Mouse (Mus musculus) liver, embryonic 12.5 days (tissue): Measurements from ENCODE around the gene Atp6v0b. TPM values are rescaled to one million over a fixed set of nuclear protein-coding genes. Genes with fewer than 3 reads are reported as not detected.

Experiments
- ATAC-seq: fragments of 200-750 bp; cut with Nextera tagmentation; 2 replicates; pipeline ENCODE4 v1.8.0; 2017; ENCODE audit warnings: moderate number of reproducible peaks, mild to moderate bottlenecking, moderate library complexity
- H3K27ac ChIP-seq: fragments of 300-500 bp; sonication (generic); 2 replicates; pipeline ENCODE4 v1.5.1; 2016; ENCODE audit warnings: mild to moderate bottlenecking
- H3K27me3 ChIP-seq: fragments of 300-500 bp; sonication (generic); replicated peaks from 2 replicates; pipeline ENCODE4 v1.6.1; 2016; ENCODE audit warnings: mild to moderate bottlenecking, moderate library complexity
- H3K36me3 ChIP-seq: fragments of 300-500 bp; sonication (generic); 2 replicates; pipeline ENCODE4 v1.6.1; 2016; ENCODE audit warnings: mild to moderate bottlenecking, moderate library complexity
- H3K4me1 ChIP-seq: fragments of 300-500 bp; sonication (generic); 2 replicates; pipeline ENCODE4 v1.6.1; 2016
- H3K4me2 ChIP-seq: fragments of 300-500 bp; sonication (generic); 2 replicates; pipeline ENCODE4 v1.6.1; 2016; ENCODE audit warnings: mild to moderate bottlenecking, moderate library complexity
- H3K4me3 ChIP-seq: fragments of 300-500 bp; sonication (generic); 2 replicates; pipeline ENCODE4 v1.5.1; 2016; ENCODE audit warnings: mild to moderate bottlenecking, moderate library complexity
- H3K9ac ChIP-seq: fragments of 300-500 bp; sonication (generic); 2 replicates; pipeline ENCODE4 v1.6.1; 2016; ENCODE audit warnings: mild to moderate bottlenecking, moderate library complexity
- H3K9me3 ChIP-seq: fragments of 300-500 bp; sonication (generic); replicated peaks from 2 replicates; pipeline ENCODE4 v1.6.1; 2016; ENCODE audit warnings: mild to moderate bottlenecking, moderate library complexity
- WGBS: fragments of 180-500 bp; shearing (Covaris S2); methylation state at CpG from one replicate; pipeline ENCODE4 v1.1.7; 2016; ENCODE audit not compliant: insufficient replicate concordance; 5-methylcytosine and 5-hydroxymethylcytosine counted together
- polyA plus RNA-seq: library from polyadenylated mRNA; unstranded; fragments of >200 nt; fragmentation: Nextera tagmentation; extraction: Ambion mirVana; gene quantifications from 2 replicates; pipeline ENCODE4 v1.2.1, GENCODE M21; 2016

Atp6v0b gene
- polyA plus RNA-seq, 1 experiment from 2014 or later: 180 TPM

DNA sequence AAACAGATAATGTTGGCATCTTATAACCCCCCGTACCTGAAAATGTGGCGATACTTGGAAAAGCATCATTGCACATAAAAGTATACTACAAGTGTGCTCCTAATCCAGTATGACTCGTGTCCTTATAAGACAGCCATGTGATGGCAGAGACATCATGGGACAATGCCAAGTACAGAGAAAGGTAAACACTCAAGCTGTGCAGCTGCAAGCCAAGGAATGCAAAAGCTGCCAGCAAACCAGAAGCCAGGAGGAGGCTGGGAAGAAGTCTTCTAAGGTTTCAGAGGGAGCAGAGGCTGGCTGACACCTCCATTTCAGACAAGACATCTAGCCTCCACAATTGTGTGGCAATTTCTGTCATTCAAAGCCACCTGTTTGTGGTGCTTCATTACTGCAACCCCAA, 19.1 kb upstream of the Atp6v0b start:
- no peaks in the 10 kb centered on the region for H3K27me3 ChIP-seq
- H3K4me1 ChIP-seq: peaks cover 18% of the 10 kb centered on the region
- ATAC-seq: no peak
- no peak overlapping the region for H3K27ac ChIP-seq
- WGBS: 85% methylated on average over 3 of the region's 3 CpGs
- H3K4me2 ChIP-seq: no peak overlapping the region
- peaks cover 96% of the 10 kb centered on the region for H3K36me3 ChIP-seq
- no peak overlapping the region for H3K9ac ChIP-seq
- no peaks in the 10 kb centered on the region for H3K9me3 ChIP-seq
- no peak overlapping the region for H3K4me3 ChIP-seq

DNA sequence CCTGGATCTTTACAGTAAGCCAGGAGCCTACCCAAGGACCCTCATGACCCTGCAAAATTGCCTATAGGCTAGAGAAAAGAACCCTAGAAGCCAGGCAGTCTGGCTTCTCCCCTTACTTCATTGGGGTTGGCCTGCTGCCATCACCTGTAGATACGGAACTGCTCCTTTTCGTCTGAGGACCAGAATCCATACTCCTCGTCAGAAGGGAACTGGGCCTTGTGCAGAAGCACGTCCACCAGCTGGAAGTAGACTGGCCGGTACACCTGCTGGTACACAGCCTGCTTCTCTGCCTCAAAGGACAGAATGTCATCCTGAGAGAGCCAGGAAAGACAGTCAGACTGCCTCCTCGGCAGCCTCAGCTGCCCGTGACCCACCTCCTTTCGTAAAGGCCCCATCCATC, 17.6 kb upstream of the Atp6v0b start:
- Histone ChIP-seq H3K9me3 (no peaks in the 10 kb centered on the region), H3K4me3 (no peak overlapping the region), H3K36me3 (peaks cover 96% of the 10 kb centered on the region), H3K4me1 (peaks cover 9% of the 10 kb centered on the region), H3K27ac (no peak overlapping the region), H3K4me2 (no peak overlapping the region), H3K9ac (no peak overlapping the region), H3K27me3 (no peaks in the 10 kb centered on the region)
- 86% methylated on average over 8 of the region's 8 CpGs for WGBS
- ATAC-seq: no peak

DNA sequence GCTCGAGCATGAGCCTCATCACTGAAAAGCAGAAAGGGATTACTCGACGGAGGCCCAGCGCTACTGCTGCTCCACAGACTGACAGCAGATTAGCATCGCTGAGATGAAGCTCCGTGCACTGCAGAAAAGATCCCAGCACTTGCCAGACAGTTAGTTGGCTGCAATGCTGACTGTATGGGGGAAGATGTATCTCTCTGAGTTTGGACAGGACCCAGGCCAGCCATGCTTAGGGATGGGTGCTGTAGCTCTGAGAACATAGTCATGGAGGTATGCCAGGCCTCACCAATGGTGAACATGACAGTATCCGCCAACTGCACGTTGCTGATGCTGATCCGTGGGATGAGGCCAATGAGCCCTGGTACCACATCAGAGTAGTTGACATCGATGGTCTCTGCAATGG, 17.0 kb upstream of the Atp6v0b start:
- H3K27me3 ChIP-seq: no peaks in the 10 kb centered on the region
- H3K36me3 ChIP-seq: peaks cover 96% of the 10 kb centered on the region
- no peak overlapping the region for H3K4me2 ChIP-seq
- H3K9me3 ChIP-seq: no peaks in the 10 kb centered on the region
- WGBS: 91% methylated on average over 10 of the region's 10 CpGs
- H3K4me1 ChIP-seq: peaks cover 4% of the 10 kb centered on the region
- no peak overlapping the region for H3K4me3 ChIP-seq
- ATAC-seq: no peak
- no peak overlapping the region for H3K9ac ChIP-seq
- H3K27ac ChIP-seq: no peak overlapping the region

DNA sequence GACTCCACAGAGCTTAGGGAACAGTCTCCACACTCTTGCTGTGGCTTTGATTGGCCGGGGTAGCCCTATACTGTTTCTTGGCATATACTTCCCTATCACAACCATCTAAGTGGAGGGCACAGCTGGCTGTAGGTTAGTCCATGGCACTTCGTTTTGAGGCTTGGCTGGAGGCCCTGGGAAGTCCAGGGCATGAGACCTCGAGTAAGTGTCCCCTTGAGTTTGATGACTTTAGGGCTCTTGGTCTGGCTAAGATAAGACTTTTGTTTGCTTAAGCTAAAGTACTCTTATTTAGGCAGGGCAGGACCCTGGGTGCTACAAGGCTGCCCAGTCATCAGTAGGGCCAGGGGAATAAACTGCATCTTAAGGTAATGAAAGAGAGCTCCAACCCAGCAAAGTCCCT, 11.0 kb upstream of the Atp6v0b start:
- Histone ChIP-seq H3K9ac (no peak overlapping the region), H3K27ac (no peak overlapping the region), H3K36me3 (peaks cover 94% of the 10 kb centered on the region), H3K4me1 (no peaks in the 10 kb centered on the region), H3K27me3 (no peaks in the 10 kb centered on the region), H3K4me2 (no peak overlapping the region), H3K9me3 (no peaks in the 10 kb centered on the region), H3K4me3 (no peak overlapping the region)
- ATAC-seq: no peak
- WGBS: 68% methylated on average over 3 of the region's 3 CpGs

DNA sequence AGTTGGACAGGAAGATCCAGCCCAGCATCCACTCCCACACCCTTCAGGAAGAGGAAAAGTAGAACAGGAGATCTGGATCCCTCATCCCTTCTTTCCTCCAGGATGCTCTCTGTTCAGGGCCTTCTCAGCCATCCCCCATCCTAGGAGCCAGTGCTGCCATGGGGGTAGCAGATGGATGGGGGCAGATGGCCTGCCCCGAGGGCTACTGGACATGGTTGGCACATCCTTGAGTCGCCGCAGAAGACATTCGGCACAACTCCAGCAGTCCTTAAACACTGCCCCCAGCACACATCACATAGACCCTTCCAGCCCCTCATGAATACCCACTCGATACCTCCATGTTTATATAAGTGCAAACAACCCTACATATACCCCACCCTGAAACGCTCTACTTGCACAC, 8.9 kb upstream of the Atp6v0b start:
- no peak overlapping the region for H3K4me2 ChIP-seq
- peaks cover 73% of the 10 kb centered on the region for H3K36me3 ChIP-seq
- no peak overlapping the region for H3K27ac ChIP-seq
- H3K4me3 ChIP-seq: no peak overlapping the region
- ATAC-seq: no peak
- no peaks in the 10 kb centered on the region for H3K27me3 ChIP-seq
- H3K9me3 ChIP-seq: no peaks in the 10 kb centered on the region
- no peak overlapping the region for H3K9ac ChIP-seq
- H3K4me1 ChIP-seq: peaks cover 11% of the 10 kb centered on the region
- 91% methylated on average over 6 of the region's 6 CpGs for WGBS

DNA sequence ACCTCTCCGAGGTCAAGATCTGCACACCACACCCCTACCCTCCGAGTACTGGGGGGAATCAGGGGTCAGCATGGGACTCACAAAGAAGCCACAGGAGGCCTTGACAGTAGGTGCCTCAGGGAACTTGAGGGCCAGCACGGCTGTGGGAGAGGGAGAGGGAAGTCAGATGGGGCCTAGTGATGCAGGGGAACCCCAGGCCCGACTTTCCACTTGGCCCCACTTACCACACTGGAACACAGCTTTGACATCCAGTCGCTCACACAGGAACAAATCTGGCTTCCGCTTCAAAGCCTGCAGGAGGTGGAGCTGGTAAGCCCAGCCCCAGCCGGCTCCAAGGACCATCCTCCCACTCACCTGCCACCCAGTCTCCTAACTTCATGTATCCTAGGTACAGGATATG, 8.2 kb upstream of the Atp6v0b start:
- H3K36me3 ChIP-seq: peaks cover 72% of the 10 kb centered on the region
- no peak overlapping the region; the same call in 1 of the 2 replicates for H3K27ac ChIP-seq
- H3K9me3 ChIP-seq: no peaks in the 10 kb centered on the region
- H3K4me1 ChIP-seq: peaks cover 18% of the 10 kb centered on the region
- no peaks in the 10 kb centered on the region for H3K27me3 ChIP-seq
- no peak overlapping the region for H3K4me3 ChIP-seq
- WGBS: 77% methylated on average over 7 of the region's 7 CpGs
- no peak overlapping the region for H3K4me2 ChIP-seq
- no peak for ATAC-seq
- H3K9ac ChIP-seq: no peak overlapping the region

DNA sequence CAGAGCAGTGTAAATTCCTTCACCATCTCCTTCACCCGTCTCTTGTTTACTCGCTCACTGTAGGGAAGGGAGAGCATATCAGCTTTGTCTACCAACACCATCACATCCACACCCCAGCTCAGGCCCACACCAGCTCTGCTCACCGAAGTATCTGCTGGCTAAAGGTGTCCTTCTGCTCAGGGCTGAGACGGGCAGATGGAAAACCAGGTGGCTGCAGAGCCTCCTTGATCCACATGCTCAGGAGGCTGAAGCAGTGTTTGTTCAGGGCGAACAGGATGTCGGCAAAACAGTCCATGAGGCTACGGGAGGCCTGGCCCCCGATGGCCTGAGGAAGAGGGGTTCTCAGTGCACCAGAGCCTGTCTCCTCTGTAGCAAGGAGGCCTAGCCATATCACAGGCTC, 7.5 kb upstream of the Atp6v0b start:
- 81% methylated on average over 8 of the region's 8 CpGs for WGBS
- H3K27me3 ChIP-seq: no peaks in the 10 kb centered on the region
- H3K4me2 ChIP-seq: no peak overlapping the region
- no peak for ATAC-seq
- H3K9ac ChIP-seq: no peak overlapping the region
- H3K4me1 ChIP-seq: peaks cover 24% of the 10 kb centered on the region
- H3K27ac ChIP-seq: no peak overlapping the region
- H3K9me3 ChIP-seq: no peaks in the 10 kb centered on the region
- no peak overlapping the region for H3K4me3 ChIP-seq
- H3K36me3 ChIP-seq: peaks cover 72% of the 10 kb centered on the region

DNA sequence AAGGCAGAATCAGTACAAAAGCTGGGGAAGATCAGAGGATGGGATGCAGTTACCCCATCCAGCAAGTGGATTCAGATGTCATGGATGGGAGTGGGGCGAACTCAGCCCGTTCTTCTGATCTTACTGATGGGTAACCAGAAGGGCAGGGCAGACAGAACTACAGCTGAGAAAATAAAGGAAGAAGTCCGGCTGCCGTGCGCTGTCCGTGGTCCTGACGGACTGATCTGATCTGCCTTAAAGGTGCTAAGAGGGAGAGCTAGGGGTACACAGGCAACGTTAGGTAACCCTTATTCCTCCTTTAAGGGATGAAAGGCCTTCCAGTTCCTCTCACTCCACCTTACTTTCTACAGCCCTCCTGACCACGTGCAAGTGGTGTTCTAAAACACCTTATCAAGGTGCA, 6.2 kb upstream of the Atp6v0b start:
- H3K9me3 ChIP-seq: no peaks in the 10 kb centered on the region
- no peak overlapping the region for H3K4me3 ChIP-seq
- no peak overlapping the region for H3K9ac ChIP-seq
- H3K4me2 ChIP-seq: no peak overlapping the region
- 35% methylated on average over 9 of the region's 9 CpGs for WGBS
- H3K27ac ChIP-seq: no peak overlapping the region
- peaks cover 70% of the 10 kb centered on the region for H3K36me3 ChIP-seq
- peaks cover 24% of the 10 kb centered on the region for H3K4me1 ChIP-seq
- no peaks in the 10 kb centered on the region for H3K27me3 ChIP-seq
- no peak for ATAC-seq

DNA sequence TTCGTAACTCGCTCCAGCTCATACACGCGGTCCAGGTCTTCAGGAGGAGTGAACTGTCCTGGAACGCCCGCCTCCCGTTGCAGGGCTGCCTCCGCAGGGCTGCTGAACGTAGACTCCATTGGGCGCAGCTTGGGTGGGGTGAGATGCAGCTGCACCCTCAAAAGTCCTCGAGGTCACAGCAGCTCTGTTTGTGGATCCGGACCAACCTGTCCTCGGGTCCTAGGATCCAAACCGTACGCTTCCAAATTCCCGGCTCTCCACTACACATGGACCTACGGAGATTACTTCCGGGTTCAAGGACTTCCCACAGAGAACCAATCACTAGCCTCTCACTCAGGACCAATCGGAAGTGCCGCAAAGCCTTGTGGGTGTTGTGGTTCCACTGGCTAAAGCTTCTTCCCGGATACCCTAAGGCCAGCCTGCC, 4.6 kb upstream of the Atp6v0b start, which contains the start of gene Dph2:
Dph2 (minus strand) TSS at position 295 of the 424 bp plus-strand sequence.
- peak within 1 kb of the TSS; percentile 74 for H3K4me2 ChIP-seq
- WGBS: under 1% methylated on average over 21 of the region's 21 CpGs
- peaks cover 55% of the 10 kb centered on the region for H3K36me3 ChIP-seq
- peaks cover 30% of the 10 kb centered on the region for H3K4me1 ChIP-seq
- no peaks in the 10 kb centered on the region for H3K9me3 ChIP-seq
- peak within 1 kb of the TSS; percentile 84 for H3K4me3 ChIP-seq
- peak within 1 kb of the TSS; percentile 68 for H3K9ac ChIP-seq
- ATAC-seq: peak; percentile 80
- H3K27ac ChIP-seq: no peak within 1 kb of the TSS
- no peaks in the 10 kb centered on the region for H3K27me3 ChIP-seq

DNA sequence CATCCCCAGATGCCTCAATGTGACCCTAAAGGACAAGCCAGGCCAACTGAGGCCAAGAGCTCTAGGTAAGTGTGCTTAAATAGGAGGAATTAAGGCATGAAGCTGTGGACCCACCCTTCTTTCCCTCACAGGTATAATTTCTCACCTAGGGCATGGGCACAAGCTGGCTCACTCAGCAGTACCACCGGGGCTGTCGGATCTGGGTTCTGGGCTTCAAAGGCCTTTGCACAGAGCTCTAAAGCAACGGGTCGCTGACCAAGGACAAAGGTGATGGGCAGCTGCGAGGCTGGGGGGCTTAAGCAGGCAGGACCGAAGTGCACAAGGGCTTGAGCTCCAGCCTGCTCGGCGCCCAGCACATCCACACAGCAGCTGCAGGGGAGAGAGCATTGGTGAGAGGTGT, 3.6 kb upstream of the Atp6v0b start:
- ATAC-seq: no peak
- peaks cover 37% of the 10 kb centered on the region for H3K4me1 ChIP-seq
- no peak overlapping the region for H3K27ac ChIP-seq
- H3K4me3 ChIP-seq: peak overlapping the region; percentile 84
- peaks cover 49% of the 10 kb centered on the region for H3K36me3 ChIP-seq
- H3K27me3 ChIP-seq: no peaks in the 10 kb centered on the region
- 76% methylated on average over 8 of the region's 8 CpGs for WGBS
- peak overlapping the region; percentile 74 for H3K4me2 ChIP-seq
- no peaks in the 10 kb centered on the region for H3K9me3 ChIP-seq
- peak overlapping the region; percentile 68 for H3K9ac ChIP-seq

DNA sequence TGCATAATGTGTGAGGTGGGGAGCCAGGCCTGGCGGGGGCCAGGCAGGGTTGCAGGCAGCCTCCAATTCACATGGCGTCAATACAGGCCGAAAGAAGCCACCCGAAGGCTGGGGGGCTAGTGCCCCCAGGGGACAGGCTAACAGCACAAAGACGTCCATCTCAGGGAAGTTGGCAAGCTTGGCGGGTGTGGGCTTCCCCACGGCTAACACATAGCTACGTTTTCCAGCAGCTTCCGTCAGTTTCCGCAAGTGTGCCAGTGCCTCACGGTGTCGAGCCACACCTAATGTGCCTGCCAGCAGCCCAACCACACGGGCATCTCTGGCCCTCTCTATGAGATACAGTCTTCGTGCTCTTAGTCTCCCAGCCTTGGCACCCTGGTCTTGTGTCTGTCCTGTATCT, 2.9 kb upstream of the Atp6v0b start:
- 89% methylated on average over 14 of the region's 14 CpGs for WGBS
- Histone ChIP-seq H3K9me3 (no peaks in the 10 kb centered on the region), H3K4me1 (peaks cover 45% of the 10 kb centered on the region), H3K27me3 (no peaks in the 10 kb centered on the region), H3K27ac (no peak overlapping the region), H3K4me3 (no peak overlapping the region), H3K4me2 (no peak overlapping the region), H3K9ac (no peak overlapping the region), H3K36me3 (peaks cover 49% of the 10 kb centered on the region)
- no peak for ATAC-seq

DNA sequence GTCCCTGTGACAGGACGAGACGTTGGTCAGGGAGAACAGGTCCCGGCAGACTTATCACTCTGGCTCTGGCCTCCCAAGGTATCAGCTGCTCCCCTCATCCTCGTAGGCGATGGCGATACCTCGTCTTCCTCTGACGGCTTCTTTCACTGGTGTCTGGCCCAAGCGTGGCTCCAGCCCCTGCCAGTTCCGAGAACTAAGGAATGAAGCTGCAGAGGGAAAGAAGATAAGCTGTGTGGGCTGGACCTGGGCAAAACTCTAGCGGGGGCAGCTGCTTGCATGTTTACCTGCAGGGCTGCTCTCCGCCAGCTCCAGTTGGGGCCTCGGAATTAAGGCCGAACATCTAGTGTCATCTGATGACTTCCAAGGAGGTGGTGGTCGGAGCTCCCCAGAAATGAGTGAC, 2.3 kb upstream of the Atp6v0b start:
- no peak for ATAC-seq
- Histone ChIP-seq H3K4me2 (no peak overlapping the region), H3K27me3 (no peaks in the 10 kb centered on the region), H3K9me3 (no peaks in the 10 kb centered on the region), H3K27ac (no peak overlapping the region), H3K9ac (no peak overlapping the region), H3K4me3 (no peak overlapping the region), H3K36me3 (peaks cover 49% of the 10 kb centered on the region), H3K4me1 (peaks cover 47% of the 10 kb centered on the region)
- WGBS: 81% methylated on average over 15 of the region's 15 CpGs

DNA sequence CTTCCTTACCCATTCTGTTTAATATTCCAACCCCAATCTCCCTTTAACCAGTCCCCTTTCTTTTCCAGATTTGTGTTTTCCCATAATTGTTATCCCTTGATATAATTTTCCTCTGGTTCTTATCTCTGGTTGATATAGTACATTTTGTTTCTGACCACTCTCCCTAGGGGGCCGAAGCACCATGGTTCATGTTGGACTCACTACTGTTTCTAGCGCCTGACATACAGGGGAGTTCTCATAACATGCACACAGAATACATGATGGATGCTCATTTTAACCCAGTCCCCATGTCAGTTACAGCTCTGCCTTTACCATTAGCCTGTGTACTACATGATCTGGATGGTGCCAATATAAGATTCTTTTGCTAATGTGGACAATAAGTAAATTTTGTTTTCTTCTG, 787 bp upstream of the Atp6v0b start:
- Histone ChIP-seq H3K9ac (peak overlapping the region; percentile 64), H3K27ac (no peak overlapping the region), H3K4me3 (peak overlapping the region; percentile 99), H3K4me2 (peak overlapping the region; percentile 94), H3K4me1 (peaks cover 62% of the 10 kb centered on the region), H3K27me3 (peaks cover 9% of the 10 kb centered on the region), H3K36me3 (peaks cover 49% of the 10 kb centered on the region), H3K9me3 (no peaks in the 10 kb centered on the region)
- 61% methylated on average over 2 of the region's 2 CpGs for WGBS
- no peak for ATAC-seq
